Mouse (Mus musculus) spleen, embryonic (tissue): ENCODE measurements around the gene Cachd1.

Source experiments
- CTCF ChIA-PET: fragments of 350-600 bp; sonication (Branson Sonifier 250); formaldehyde crosslinking; loops from one replicate; lab custom pipeline; 2022; lab: Charles Lee

Cachd1 gene

DNA sequence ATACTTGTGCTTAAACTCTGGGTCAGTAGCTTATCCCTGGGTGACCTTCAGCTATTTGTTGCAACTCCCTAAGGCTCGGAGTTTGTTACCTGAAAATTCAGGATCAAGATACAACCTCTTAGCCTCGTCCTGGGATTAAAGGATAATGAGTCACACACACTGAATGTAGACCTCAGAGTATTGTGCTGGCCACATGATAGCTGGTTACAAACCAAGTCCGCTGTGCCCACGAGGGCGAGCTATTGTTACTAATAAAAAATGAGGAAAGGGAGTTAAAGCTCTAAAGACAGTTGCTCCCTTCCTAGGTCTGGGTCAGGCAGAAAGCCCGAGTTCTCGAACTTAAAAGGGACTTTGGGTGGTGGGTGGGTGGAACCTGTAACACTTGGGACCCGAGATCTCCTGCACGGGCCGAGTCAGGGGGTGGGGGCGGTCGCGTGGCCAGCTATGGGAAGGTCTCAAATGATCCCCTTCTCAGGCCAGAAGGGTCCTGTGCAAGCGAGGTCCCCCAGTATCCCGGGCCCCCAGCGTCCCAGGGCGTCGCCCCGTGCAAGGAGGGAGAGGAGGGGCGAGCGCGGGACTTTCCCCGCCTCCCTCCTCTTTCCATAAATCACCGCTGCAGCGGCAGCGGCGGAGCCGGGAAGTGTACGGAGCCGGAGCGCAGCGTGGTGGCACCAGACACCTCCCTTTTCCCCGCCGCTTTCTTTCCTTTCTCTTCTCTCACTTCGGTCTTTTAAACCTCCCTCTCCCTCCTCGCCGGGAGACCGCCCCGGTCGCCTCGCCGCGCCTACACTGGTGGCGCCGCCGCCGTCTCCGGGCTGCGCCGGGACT is at the start of gene Cachd1:
Cachd1 (plus strand) TSS at position 633 of the 828 bp plus-strand sequence.
- CTCF ChIA-PET, result no interaction called here

DNA sequence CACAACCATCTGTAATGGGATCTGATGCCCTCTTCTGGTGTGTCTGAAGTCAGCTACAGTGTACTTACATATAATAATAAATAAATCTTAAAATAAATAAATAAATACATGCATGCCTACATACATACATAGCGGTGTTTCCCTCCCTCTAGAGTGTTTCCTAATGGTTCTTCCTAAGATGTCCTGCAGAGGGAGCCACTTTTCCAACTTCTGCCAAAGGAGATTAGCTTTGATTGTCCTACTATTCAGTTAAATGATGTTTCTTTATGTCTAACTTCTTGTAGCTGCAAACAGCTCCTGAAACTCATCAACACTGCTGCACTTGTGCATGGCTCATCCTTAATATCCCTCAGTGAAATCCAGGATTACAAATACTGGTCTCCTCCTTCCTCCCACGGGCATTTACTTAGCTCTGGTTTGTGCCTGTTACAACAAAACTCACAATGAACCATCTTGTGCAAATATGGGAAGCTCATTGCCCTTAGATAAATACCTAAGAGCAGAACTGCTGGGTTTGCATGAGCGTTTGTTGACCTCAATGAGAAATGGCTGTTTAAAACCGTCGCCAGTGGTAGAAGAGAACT is 47.5 kb upstream of the Cachd1 start:
- CTCF ChIA-PET, result no interaction called here

DNA sequence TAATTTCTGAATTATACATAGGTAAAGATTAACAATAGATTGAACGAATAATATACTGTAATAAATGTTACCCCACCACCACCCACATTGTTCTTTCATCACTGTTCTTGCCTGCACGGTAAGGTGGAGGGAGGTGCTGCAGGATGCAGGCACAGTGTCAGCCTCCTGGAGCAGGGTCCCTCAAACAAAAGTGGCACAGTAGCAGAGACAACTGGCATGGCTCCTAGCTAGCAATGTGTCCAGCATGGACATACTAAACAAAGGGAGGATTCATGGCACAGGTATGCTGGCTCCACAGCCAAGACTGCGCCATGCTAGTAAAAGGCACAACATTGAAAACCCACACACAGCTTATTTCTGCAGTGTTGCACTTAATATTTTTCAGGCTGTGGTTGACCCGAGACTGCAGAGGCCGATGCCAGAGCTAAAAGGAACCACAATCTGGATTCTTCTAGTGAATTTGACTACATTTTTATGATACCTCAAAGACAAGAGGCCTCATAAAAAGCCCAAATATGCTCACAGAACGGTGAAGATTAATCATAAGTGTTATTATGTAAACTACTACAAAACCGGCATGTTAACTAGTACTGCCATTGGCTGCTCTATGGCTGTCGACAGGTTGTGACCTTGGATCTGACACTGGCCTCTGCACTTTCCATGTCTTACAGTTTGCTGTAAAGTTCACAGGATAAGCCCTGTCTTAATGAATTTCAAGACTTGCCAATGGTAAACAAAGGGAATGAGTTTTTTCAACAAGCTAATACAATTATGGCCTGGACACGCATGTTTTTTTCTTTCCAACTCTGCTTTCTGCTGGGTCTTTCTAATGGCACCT is 41.2 kb upstream of the Cachd1 start:
- CTCF ChIA-PET, result no interaction called here

- CTCF ChIA-PET, result no interaction called here
These were observed 40.5 kb upstream of the Cachd1 start for GRCm38 (mm10) chr4:100735936-100736349.

DNA sequence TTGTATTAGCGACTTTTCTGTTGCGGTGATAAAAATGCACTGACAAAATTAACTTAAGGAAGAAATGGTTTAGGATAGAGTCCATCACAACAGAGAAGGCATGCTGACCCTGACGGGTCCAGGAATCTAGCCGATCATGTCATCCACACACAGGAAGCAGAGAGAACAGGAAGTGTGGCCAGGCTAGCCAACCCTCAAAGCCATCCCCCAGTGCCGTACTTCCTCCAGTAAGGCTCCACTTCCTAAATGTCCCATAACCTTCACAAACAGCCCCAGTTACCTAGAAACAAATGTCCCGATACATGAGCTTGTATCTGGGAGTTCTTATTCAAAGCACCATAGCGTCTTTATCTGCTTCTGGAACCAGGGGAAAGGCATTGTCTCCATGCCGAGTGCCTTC is 32.9 kb upstream of the Cachd1 start:
- CTCF ChIA-PET, result no interaction called here

DNA sequence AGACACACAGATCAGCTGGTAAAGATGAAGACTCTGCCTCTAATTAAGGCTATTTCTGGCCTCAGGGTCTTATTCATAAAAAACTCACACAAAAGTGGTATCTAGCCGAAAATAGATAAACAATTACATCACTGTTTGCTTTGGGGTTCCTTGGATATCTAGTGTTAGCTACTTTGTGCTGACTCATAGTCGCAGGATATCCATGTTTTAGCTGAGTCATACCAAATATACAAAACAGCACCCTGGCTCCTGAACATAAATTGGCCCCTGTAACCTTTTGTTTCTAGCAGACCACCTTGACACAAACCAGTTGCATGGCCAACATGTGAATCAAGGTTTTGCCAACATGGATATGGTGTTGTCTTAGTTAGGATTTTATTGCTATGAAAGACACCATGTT is 24.2 kb upstream of the Cachd1 start:
- CTCF ChIA-PET, result no interaction called here

GRCm38 (mm10) chr4:100755632-100756031 is 20.8 kb upstream of the Cachd1 start:
- CTCF ChIA-PET, result no interaction called here

DNA sequence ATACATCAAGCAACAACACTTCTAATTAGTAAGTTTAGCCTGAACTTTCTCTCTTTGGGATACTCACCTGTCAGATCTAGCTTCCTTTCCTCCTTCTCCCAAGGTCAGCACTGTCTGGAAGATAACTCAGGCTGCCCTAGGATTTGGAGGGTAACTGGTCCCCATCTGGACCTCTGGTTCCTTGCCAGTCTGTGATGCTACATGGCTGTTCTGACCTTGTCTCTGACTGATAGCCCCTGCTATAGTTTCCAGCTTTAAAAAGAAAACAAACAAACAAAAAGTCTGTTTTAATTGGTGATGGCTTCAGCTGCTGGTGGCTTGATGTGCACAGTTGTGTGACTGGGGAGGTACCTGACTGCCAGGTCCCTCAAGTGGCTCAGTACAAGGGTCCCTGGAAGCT is 20.0 kb upstream of the Cachd1 start:
- CTCF ChIA-PET, result no interaction called here

DNA sequence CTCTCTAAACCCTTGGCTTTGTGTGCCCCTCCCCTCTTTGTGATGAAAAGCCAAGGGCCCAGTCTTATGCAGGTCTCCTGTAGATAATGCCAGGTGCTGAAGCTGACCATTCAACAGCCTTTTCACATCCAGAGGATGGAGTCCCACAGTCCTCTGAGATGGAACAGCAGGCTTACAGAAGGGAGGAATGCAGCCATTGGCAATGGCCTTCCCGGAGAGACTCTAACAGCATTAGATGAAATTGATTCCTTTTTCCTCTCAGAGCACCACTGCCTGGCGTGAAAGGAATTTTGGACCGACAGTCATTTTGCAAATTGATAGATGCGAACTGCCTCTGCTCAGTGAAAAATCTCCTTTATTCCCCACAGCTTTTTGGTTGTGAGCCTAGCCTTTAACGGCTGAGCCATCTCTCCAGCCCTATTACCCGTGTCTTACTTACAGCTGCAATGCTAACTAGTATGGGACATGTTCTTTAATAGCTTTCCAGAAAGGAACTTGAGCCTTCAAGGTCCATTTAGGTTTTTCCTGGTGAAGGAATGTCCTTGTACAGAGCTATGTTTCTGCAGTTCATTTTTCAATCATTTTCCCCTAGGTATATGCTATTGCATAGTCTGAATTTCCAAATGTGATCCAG is 18.1 kb upstream of the Cachd1 start:
- CTCF ChIA-PET, result no interaction called here

DNA sequence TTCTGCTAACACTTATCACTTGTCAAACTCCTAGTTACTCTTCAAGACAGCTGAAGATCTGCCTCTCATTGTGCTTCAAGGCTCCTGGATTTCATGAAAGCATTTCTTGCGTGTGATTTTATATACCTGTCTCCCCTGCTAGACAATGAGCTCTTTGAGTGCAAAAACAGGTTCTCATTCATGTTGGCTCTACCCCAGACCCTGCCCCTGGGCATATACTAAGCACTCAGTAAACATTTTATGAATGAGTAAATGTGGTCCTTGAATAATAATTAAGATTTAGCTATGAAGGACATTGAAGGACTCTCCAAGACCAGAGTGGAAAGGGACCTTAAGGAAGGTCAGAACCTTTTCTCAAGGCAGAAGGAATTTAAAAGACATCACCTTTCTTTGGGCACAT is 16.9 kb upstream of the Cachd1 start:
- CTCF ChIA-PET, result no interaction called here

- CTCF ChIA-PET, result no interaction called here
These were observed 16.1 kb upstream of the Cachd1 start for GRCm38 (mm10) chr4:100760416-100760815.

- CTCF ChIA-PET, result no interaction called here
These were observed 7.9 kb upstream of the Cachd1 start for GRCm38 (mm10) chr4:100768606-100769005.

DNA sequence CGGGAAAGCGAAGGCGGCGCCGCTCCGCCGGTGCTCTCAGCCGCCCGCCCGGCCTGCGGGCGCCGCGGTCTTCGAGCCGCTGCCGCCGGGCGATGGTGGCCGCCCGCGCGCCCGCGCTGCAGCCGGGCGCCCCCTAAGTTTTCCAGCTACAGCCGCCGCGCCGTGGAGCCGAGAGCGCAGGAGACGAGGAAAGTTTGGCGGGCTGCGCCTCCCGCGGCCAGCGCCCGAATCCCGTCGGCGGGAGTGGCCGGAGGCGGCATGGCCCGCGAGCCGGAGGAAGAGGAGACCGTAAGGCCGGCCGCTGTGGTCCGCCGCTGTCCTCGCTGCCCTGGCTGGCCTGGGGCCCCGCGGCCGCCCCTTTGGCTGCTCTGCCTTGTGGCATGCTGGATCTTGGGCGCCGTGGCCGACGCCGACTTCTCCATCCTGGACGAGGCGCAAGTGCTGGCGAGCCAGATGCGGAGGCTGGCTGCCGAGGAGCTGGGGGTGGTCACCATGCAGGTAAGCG is 448 bp downstream of the Cachd1 start:
- CTCF ChIA-PET, result no interaction called here

- CTCF ChIA-PET, result no interaction called here
These were observed 1.0 kb downstream of the Cachd1 start for GRCm38 (mm10) chr4:100777376-100778041.

- CTCF ChIA-PET, result no interaction called here
These were observed 1.6 kb downstream of the Cachd1 start for GRCm38 (mm10) chr4:100778082-100778481.

DNA sequence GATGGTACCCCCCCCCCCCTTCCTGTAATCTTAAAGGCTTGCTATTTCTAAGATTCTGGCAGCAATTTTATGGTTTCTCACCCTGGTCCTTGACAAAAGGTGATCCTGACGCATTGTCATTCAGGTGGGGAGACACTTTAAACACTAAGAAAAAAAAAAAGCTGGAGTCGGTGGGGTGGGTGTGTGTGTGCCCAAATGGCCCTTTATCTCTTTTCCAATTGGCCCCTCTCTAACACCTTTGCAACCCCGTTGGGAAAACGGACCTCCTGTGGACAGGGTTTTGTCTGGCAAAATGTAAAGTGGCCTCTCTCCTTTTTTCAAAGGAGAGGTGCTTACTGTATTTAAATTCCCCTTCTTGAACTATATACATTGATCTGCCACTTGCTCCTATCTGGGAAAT is 2.5 kb downstream of the Cachd1 start:
- CTCF ChIA-PET, result no interaction called here

GRCm38 (mm10) chr4:100779695-100780094 is 3.2 kb downstream of the Cachd1 start:
- CTCF ChIA-PET, result no interaction called here

DNA sequence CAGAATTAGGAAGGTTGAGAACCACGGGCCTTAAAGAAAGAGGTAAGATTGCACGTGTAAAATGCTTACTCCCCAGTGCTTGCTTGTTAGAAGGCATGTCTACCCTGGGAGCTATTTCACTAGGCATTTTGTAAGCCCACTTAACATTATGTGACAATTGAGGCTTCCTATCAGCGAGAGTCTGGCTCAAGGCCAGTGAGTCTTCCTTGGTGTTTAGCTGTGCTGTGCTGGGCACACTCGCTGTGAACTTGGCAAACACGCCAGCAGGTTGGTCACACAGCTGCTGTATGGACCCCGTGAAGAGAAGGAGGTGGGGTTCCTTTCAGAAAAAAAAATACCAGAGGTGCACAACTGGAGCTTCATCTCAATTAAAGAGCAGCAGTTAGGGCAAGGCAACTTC is 4.4 kb downstream of the Cachd1 start:
- CTCF ChIA-PET, result no interaction called here

GRCm38 (mm10) chr4:100782348-100782747 is 5.9 kb downstream of the Cachd1 start:
- CTCF ChIA-PET, result no interaction called here

DNA sequence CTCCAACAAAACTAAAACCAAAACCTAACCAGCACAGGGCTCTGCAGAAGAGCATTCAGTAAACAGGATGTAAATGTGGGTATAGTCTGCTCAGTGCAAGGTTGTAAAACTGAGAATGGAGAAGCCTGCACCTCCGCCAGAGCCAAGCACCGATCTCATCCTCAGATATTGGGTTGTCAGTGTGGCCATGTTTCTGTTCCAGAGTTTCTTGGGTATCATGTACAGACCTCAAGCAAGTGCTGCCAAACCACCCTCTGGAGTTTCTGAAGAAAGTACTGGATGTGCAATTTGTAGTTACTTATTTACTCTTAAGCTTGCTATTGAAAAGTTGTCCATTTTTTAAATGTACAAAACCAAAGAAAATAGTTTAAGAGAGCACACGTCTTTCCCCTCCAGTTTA is 6.4 kb downstream of the Cachd1 start:
- CTCF ChIA-PET, result no interaction called here

- CTCF ChIA-PET, result no interaction called here
These were observed 10.7 kb downstream of the Cachd1 start for GRCm38 (mm10) chr4:100787201-100787600.
